Mouse (Mus musculus): ENCODE data around the gene Ptbp1. TPM values are rescaled to one million over a fixed set of nuclear protein-coding genes. Genes with fewer than 3 reads are reported as not detected.
"Not testable (repeated sequence)": the region's sequence is repeated elsewhere in the genome, so short reads cannot be mapped to it uniquely, and the experiment has no call there.

Gene Ptbp1
- total RNA-seq, 2 experiments from 2014 or later, result 40.2 to 51.9 TPM

DNA sequence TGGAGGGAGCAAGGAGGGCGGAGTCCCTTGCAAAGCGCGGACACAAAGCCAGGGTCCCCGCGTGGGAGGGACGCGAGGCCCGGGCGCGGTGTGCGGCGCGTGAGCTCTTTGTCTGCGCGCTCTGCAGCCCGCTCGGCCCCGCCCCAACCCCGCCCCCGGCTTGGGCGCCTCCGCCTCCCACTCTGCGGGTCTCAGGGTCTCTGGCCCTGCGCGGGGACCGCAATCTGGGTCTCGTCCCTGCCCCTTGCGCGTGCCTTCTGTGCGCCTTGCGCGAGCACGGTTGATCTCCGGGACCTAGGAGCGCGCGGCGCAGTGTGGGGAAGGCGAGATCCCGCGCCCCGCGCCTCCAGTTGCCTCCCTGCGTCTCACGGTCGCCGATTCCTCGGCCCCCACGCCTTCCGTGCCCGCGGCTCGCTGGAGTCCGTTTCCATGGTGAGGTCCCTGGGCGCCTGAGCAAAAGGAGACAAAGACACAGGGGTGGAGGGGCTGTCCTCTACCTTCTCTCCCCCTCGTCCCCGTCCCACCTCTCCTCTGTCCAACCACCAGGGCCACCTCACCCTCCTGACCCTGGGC is 20.1 kb downstream of the Ptbp1 start, which contains the start of the genes Prtn3 and Plppr3:
TSS of gene Prtn3 (plus strand) at position 187 of the 573 bp plus-strand sequence.
TSS of gene Plppr3 (minus strand) at position 345 of the 573 bp plus-strand sequence.
- intact Hi-C loops (cut with DNase I), result loop anchor here (2.0 kb wide), 1 partner anchor 20 kb away; the partner anchor contains the start of gene Ptbp1
- peak in 1 of 2 experiments; percentile 60 for DNase-seq (ENCODE audit: low spot score in 2 of 2)

DNA sequence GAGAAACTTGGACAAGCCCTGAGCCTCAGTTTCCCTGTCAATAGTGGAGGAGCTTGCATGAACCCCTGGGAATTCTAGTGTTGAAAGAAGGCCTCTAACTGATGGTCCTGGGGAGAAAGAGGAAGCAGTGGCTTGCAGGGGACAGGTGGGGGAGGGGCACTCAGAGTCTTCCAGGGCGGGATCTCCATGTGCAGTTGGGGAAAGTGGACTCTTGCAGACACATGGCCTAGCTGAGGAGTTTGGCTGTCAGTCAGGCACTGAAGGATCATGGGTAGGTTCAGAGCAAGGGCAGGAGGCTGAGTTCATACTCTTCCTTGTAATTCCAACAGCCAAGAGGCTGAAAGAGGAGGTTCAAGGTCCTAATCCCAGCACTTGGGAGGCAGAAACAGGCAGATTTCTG is 22.9 kb downstream of the Ptbp1 start:
- intact Hi-C loops (cut with DNase I), result no loop called here

GRCm38 (mm10) chr10:79877757-79878156 is 23.5 kb downstream of the Ptbp1 start:
- DNase-seq (ENCODE audit: low spot score in 2 of 2), result no peak

More for the DNA sequence above, 22.9 kb downstream of the Ptbp1 start:
- no peak for DNase-seq (ENCODE audit: low spot score in 2 of 2)

GRCm38 (mm10) chr10:79879527-79879926 is 25.3 kb downstream of the Ptbp1 start:
- DNase-seq (ENCODE audit: low spot score in 2 of 2), result no peak
- intact Hi-C loops (cut with DNase I), result no loop called here

More at GRCm38 (mm10) chr10:79877757-79878156, 23.5 kb downstream of the Ptbp1 start:
- intact Hi-C loops (cut with DNase I), result no loop called here

GRCm38 (mm10) chr10:79880721-79881120 is 26.5 kb downstream of the Ptbp1 start:
- intact Hi-C loops (cut with DNase I), result loop anchor here (5.0 kb wide), 2 partner anchors 42 to 48 kb away; partner anchors contain the start of gene R3hdm4
- DNase-seq (ENCODE audit: low spot score in 2 of 2), result no peak

GRCm38 (mm10) chr10:79881981-79882380 is 27.8 kb downstream of the Ptbp1 start:
- intact Hi-C loops (cut with DNase I), result loop anchor here (5.0 kb wide), 2 partner anchors 40 to 50 kb away; partner anchors contain the start of gene R3hdm4
- no peak for DNase-seq (ENCODE audit: low spot score in 2 of 2)

GRCm38 (mm10) chr10:79883297-79884084 is 29.3 kb downstream of the Ptbp1 start:
- intact Hi-C loops (cut with DNase I), result loop anchor here (5.0 kb wide), 2 partner anchors 39 to 51 kb away; partner anchors contain the start of gene R3hdm4
- peak; percentile 68 to 76 for DNase-seq (ENCODE audit: low spot score in 2 of 2)

- DNase-seq (ENCODE audit: low spot score in 2 of 2), result no peak
- intact Hi-C loops (cut with DNase I), result loop anchor here (5.0 kb wide), 2 partner anchors 38 to 52 kb away; partner anchors contain the start of gene R3hdm4
Observed at GRCm38 (mm10) chr10:79884446-79884845, 30.2 kb downstream of the Ptbp1 start.

GRCm38 (mm10) chr10:79884938-79885337 is 30.7 kb downstream of the Ptbp1 start:
- DNase-seq (ENCODE audit: low spot score in 2 of 2), result not testable (repeated sequence)
- intact Hi-C loops (cut with DNase I), result loop anchor here (5.0 kb wide), 2 partner anchors 37 to 53 kb away; partner anchors contain the start of gene R3hdm4

DNA sequence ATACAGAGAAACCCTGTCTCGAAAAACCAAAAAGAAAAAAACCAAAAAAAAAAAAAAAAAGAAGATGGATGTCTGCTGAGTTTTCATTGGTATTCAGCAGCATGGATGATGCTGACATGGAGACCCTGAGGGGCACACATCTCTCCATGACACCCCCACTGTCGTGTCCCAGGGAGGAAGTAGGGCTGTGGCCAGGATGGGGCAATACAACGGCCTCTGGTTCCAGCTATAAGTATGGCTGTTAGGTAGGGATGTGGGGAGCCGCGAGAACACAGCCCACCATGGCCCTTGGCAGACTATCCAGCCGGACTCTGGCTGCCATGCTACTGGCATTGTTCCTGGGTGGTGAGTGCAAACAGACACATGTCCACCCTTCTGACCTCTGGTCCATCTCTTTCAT is 31.8 kb downstream of the Ptbp1 start, which contains the start of gene Elane:
TSS of gene Elane (plus strand) at position 194 of the 400 bp plus-strand sequence.
- intact Hi-C loops (cut with DNase I), result no loop called here
- no peak for DNase-seq (ENCODE audit: low spot score in 2 of 2)

- no peak for DNase-seq (ENCODE audit: low spot score in 2 of 2)
- intact Hi-C loops (cut with DNase I), result no loop called here
Observed at GRCm38 (mm10) chr10:79886611-79887010, 32.4 kb downstream of the Ptbp1 start.

- intact Hi-C loops (cut with DNase I), result no loop called here
- DNase-seq (ENCODE audit: low spot score in 2 of 2), result no peak
Observed at GRCm38 (mm10) chr10:79889386-79889785, 35.2 kb downstream of the Ptbp1 start.

DNA sequence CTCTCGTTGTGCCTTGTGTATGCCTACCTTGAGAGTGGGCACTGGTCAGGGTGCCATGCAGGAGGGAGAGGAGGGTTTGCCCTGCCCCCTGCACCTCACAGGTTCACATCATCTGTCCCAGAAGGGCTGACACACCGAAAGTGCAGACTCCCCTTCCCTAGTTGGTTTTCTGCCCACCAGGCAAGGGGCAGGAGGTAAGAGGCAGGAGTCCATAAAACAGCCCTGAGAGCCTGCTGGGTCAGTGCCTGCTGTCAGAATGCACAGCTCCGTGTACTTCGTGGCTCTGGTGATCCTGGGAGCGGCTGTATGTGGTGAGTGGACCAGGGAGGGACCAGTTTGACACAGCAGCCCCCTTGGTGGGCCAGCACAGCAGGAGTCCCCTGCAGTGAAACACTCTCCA is 36.4 kb downstream of the Ptbp1 start, which contains the start of gene Cfd:
TSS of gene Cfd (plus strand) at position 184 of the 400 bp plus-strand sequence.
- no peak for DNase-seq (ENCODE audit: low spot score in 2 of 2)
- intact Hi-C loops (cut with DNase I), result loop anchor here (2.0 kb wide), 1 partner anchor 62 kb away; no protein-coding TSS in a partner anchor

GRCm38 (mm10) chr10:79892451-79893118 is 38.4 kb downstream of the Ptbp1 start:
- intact Hi-C loops (cut with DNase I), result loop anchor here (2.0 kb wide), 1 partner anchor 32 kb away; no protein-coding TSS in a partner anchor
- DNase-seq (ENCODE audit: low spot score in 2 of 2), result peak; percentile 64 to 73

DNA sequence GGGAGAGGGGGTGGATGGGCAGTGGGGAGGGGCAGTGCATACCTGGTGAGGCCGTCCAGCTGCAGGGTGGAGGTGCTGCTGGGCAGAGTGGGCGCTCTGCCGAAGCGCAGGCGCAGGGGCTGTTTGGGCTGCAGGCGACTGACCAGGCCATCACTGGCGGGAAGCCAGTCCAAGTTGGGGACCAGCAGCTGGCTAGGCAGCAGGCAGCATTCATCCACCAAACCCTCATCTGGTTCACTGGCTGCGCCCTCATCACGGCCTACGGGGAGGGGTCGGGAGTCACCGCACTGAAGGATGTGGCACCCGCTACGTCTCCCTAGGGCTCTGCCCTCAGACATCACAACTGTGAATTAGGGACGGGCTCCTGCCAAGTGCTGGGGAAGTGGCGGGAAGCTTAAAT is 42.1 kb downstream of the Ptbp1 start:
- intact Hi-C loops (cut with DNase I), result no loop called here
- DNase-seq (ENCODE audit: low spot score in 2 of 2), result no peak

GRCm38 (mm10) chr10:79896814-79897213 is 42.6 kb downstream of the Ptbp1 start:
- intact Hi-C loops (cut with DNase I), result no loop called here
- no peak for DNase-seq (ENCODE audit: low spot score in 2 of 2)

GRCm38 (mm10) chr10:79897316-79898245 is 43.4 kb downstream of the Ptbp1 start:
- no peak for DNase-seq (ENCODE audit: low spot score in 2 of 2)
- intact Hi-C loops (cut with DNase I), result no loop called here

DNA sequence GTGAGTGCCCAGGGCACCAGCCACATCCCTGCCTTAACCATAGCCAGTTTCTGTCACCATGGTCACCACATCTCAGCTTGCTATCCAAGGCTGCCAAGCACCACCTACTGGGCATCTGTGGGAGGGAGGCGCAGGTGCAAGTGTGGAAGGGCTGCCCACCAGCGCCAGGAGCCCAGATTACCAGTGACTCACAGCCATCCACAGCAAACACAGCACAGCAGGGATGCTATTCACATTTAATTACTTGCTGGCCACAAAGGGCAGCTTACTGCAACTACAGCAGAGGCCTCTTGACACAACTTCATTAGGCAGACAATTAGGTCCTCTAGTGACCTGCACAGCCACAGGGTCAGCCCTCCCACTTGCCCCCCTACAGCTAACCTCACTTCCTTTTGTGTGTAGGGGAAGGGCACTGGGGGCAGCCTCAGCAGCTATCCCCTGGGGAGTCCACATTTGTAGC is 46.8 kb downstream of the Ptbp1 start:
- intact Hi-C loops (cut with DNase I), result no loop called here
- DNase-seq (ENCODE audit: low spot score in 2 of 2), result peak; percentile 83 to 86

Measured in left cerebral cortex, postnatal 36 days (tissue).